ENCODE assay signal across 8 mouse cellular contexts in genomic region chr14:54576241-54577088, GRCm38 (mm10). TPM values are rescaled to one million over a fixed set of nuclear protein-coding genes. Genes with fewer than 3 reads are reported as not detected.
A peak's percentile ranks its signal among the peaks of the same experiment; 100 is the strongest.
DNase-seq lines count a peak whose midpoint lies in the region; ATAC-seq and TF ChIP-seq lines count a peak whose summit lies in the region.

No protein-coding gene starts in this region.

- no peak for TF ChIP-seq CTCF in G1E (IDR thresholded peaks at IDR 0.05; ENCODE audit: low read depth, low read length)

- peak overlapping the region; percentile 49; the same call in 1 of the 2 replicates for H3K27ac ChIP-seq in forebrain, embryonic 14.5 days (ENCODE audit: low read depth, low read length)

- WGBS in forebrain, embryonic 14.5 days: under 1% methylated on average over 82 of the region's 84 CpGs

- ATAC-seq in G1E (ENCODE audit: extremely low read depth, insufficient number of reproducible peaks, low FRiP score, poor library complexity, severe bottlenecking): no peak
- ATAC-seq in forebrain, embryonic 14.5 days: no peak

- peak overlapping the region; percentile 83 for H3K9ac ChIP-seq in forebrain, embryonic 14.5 days (ENCODE audit: low read length)

- peak overlapping the region; percentile 58; the same call in 1 of the 2 replicates for H3K4me3 ChIP-seq in G1E (ENCODE audit: low read depth, low read length)
- H3K4me3 ChIP-seq in forebrain, embryonic 14.5 days (ENCODE audit: low read depth, low read length): peak overlapping the region; percentile 65

- DNase-seq in cerebellum, postnatal 10 days: peak; percentile 30 to 38
- DNase-seq in cerebellum, adult 9-10 months: no peak
- no peak for DNase-seq in G1E (ENCODE audit: low spot score)
- DNase-seq in forebrain, embryonic 14.5 days (ENCODE audit: low spot score): no peak
- DNase-seq in kidney, adult 18-20 months: peak; percentile 69
- DNase-seq in lung, postnatal 4 days: peak; percentile 52 to 60
- peak; percentile 21 for DNase-seq in thymus, postnatal 25 days
- no peak for DNase-seq in right cerebral cortex, postnatal 25 days

- peaks cover 28% of the 10 kb centered on the region for H3K9me3 ChIP-seq in G1E (replicated peaks)
- H3K9me3 ChIP-seq in forebrain, embryonic 14.5 days (replicated peaks; ENCODE audit: control insufficient read depth, low read length): no peaks in the 10 kb centered on the region

- peaks cover 52% of the 10 kb centered on the region for H3K4me1 ChIP-seq in G1E (ENCODE audit: insufficient read depth, low read depth, low read length)
- H3K4me1 ChIP-seq in forebrain, embryonic 14.5 days (ENCODE audit: control insufficient read depth, insufficient read depth, low read length): peaks cover 19% of the 10 kb centered on the region; the same call in 1 of the 2 replicates

- peak overlapping the region; percentile 58 for H3K4me2 ChIP-seq in forebrain, embryonic 14.5 days (ENCODE audit: low read length)

- peaks cover 55% of the 10 kb centered on the region for H3K27me3 ChIP-seq in G1E (ENCODE audit: insufficient read depth, low read length)
- 0 out of 2 replicates have a peak, but pooled peaks cover 10% of the 10 kb centered on the region for H3K27me3 ChIP-seq in forebrain, embryonic 14.5 days (replicated peaks; ENCODE audit: control insufficient read depth, insufficient read depth, low read length)

- no peaks in the 10 kb centered on the region for H3K36me3 ChIP-seq in G1E (replicated peaks)
- H3K36me3 ChIP-seq in forebrain, embryonic 14.5 days (ENCODE audit: control insufficient read depth, insufficient read depth, low read length): no peaks in the 10 kb centered on the region; the same call in 1 of the 2 replicates

RNA-seq across cellular contexts. Expression of gene Ajuba, which starts 0.9 kb away (rescaled TPM):
- total RNA-seq in G1E (2014; fragmentation: Nextera tagmentation) (not detected in 2 replicates), G1E (2017) (0.17 TPM in 1 of 2 replicates, not detected in the other)
- polyA plus RNA-seq in G1E (2012): 0.02 TPM in 1 of 2 replicates, not detected in the other
- polyA plus RNA-seq in forebrain, embryonic 14.5 days (2014; fragmentation: Nextera tagmentation; extraction: Ambion mirVana): 3.4 and 4.0 TPM in 2 replicates

RNA-seq across cellular contexts. Expression of gene Haus4, which starts 22.0 kb away (rescaled TPM):
- total RNA-seq in G1E (2014; fragmentation: Nextera tagmentation) (42.7 and 46.4 TPM in 2 replicates), G1E (2017) (57.9 and 66.6 TPM in 2 replicates)
- polyA plus RNA-seq in G1E (2012): 46.1 and 60.3 TPM in 2 replicates
- 24.9 and 27.3 TPM in 2 replicates for polyA plus RNA-seq in forebrain, embryonic 14.5 days (2014; fragmentation: Nextera tagmentation; extraction: Ambion mirVana)

RNA-seq across cellular contexts. Expression of gene 4931414P19Rik, which starts 29.3 kb away (rescaled TPM):
- total RNA-seq in G1E (2014; fragmentation: Nextera tagmentation): 9.0 and 25.1 TPM in 2 replicates
- total RNA-seq in G1E (2017): 2.6 and 4.8 TPM in 2 replicates
- 21.3 and 25.6 TPM in 2 replicates for polyA plus RNA-seq in G1E (2012)
- 6.3 and 8.7 TPM in 2 replicates for polyA plus RNA-seq in forebrain, embryonic 14.5 days (2014; fragmentation: Nextera tagmentation; extraction: Ambion mirVana)

RNA-seq across cellular contexts. Expression of gene Psmb5, which starts 41.4 kb away (rescaled TPM):
- 26.5 and 32.1 TPM in 2 replicates for total RNA-seq in G1E (2014; fragmentation: Nextera tagmentation)
- 50.8 and 56.8 TPM in 2 replicates for total RNA-seq in G1E (2017)
- 149 and 159 TPM in 2 replicates for polyA plus RNA-seq in G1E (2012)
- 506 and 542 TPM in 2 replicates for polyA plus RNA-seq in forebrain, embryonic 14.5 days (2014; fragmentation: Nextera tagmentation; extraction: Ambion mirVana)

RNA-seq across cellular contexts. Expression of gene Psmb11, which starts 44.8 kb away (rescaled TPM):
- total RNA-seq in G1E (2014; fragmentation: Nextera tagmentation) (not detected in 2 replicates), G1E (2017) (0.11 and 0.12 TPM in 2 replicates)
- not detected in 2 replicates for polyA plus RNA-seq in G1E (2012)
- polyA plus RNA-seq in forebrain, embryonic 14.5 days (2014; fragmentation: Nextera tagmentation; extraction: Ambion mirVana): not detected in 2 replicates

Comparison
In these comparisons a context has a peak if more than half of its experiments do, and no peak if none do; other contexts are left out.
1. DNase-seq: peak in cerebellum, postnatal 10 days (2 of 2), kidney, adult 18-20 months (single experiment), lung, postnatal 4 days (2 of 2) and thymus, postnatal 25 days (single experiment); none in cerebellum, adult 9-10 months (single experiment), G1E (single experiment), forebrain, embryonic 14.5 days (single experiment) and right cerebral cortex, postnatal 25 days (single experiment).